Mouse (Mus musculus) telencephalon, adult 2 months (tissue): ENCODE results near the gene Lbhd2.

Source experiments
- DNase-seq: peaks from one replicate; pipeline ENCODE4 v3.0.0-alpha.2; 2011; ENCODE audit warnings: low read depth, low spot score

Gene Lbhd2

GRCm38 (mm10) chr12:111404880-111405279, 1.7 kb upstream of the Lbhd2 start:
- no peak for DNase-seq

DNA sequence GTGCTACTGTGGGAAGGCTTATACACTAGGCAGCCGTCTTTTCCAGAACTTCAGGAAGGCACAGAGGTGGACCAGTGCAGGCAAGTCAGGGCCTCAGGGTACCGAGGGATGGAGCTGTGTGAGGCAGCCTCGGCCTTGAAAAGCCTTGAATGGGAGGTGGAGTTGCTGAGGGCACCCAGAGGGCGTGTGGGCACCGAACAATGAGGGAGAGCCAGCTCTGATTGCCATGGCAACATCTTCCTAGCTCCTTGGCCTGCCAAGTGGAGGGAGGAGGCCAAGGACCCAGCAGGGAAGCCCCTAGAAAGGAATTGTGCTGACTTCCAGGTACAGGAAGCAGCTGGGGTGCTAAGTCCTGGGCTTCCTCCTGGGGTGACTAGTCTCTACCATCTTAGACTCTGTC, 3.0 kb downstream of the Lbhd2 start:
- no peak for DNase-seq

DNA sequence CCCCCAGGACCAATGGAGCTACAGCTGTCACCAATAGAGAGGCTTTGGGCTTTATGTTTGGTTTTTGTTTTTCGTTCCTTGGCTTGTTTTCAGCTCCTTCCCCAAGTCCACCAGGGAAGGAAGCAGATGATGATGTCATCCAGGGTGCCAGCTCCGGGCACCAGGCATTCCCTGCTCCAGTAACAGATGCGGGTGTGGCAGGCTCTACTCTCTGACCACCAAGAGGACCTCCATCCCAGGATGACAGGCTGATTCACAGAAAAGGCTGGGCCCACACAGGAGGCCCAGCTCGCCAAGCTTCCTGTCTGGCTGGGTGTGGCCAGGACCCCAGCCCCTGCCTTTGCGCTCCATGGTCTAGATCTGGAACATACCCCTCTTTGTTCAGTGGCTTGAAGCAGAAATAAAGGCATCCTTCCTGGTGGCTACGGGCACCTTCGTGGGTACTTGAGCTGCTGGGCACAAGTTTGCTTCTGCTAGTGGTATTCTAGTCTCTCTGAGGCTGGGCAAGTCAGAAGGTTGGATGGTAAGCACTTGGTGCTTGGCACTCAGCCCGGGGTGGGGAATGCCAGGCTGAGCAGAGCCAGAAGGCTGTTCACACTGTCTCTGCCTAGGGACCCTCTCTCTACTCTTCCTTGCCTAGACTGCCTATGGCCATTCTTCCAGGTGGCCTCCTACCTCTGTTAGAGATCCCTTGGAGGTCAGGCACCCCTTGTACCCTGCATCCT, 5.2 kb downstream of the Lbhd2 start:
- DNase-seq, result no peak

GRCm38 (mm10) chr12:111412581-111413284, 6.1 kb downstream of the Lbhd2 start:
- DNase-seq, result no peak

GRCm38 (mm10) chr12:111413300-111413699, 6.7 kb downstream of the Lbhd2 start:
- DNase-seq, result peak; percentile 64

- DNase-seq, result no peak
Measured at GRCm38 (mm10) chr12:111416921-111417779, 10.5 kb downstream of the Lbhd2 start, which contains the start of gene Exoc3l4. TSS of gene Exoc3l4 (plus strand) at chr12:111417017.

- no peak for DNase-seq
Measured at GRCm38 (mm10) chr12:111419918-111420317, 13.3 kb downstream of the Lbhd2 start.

DNA sequence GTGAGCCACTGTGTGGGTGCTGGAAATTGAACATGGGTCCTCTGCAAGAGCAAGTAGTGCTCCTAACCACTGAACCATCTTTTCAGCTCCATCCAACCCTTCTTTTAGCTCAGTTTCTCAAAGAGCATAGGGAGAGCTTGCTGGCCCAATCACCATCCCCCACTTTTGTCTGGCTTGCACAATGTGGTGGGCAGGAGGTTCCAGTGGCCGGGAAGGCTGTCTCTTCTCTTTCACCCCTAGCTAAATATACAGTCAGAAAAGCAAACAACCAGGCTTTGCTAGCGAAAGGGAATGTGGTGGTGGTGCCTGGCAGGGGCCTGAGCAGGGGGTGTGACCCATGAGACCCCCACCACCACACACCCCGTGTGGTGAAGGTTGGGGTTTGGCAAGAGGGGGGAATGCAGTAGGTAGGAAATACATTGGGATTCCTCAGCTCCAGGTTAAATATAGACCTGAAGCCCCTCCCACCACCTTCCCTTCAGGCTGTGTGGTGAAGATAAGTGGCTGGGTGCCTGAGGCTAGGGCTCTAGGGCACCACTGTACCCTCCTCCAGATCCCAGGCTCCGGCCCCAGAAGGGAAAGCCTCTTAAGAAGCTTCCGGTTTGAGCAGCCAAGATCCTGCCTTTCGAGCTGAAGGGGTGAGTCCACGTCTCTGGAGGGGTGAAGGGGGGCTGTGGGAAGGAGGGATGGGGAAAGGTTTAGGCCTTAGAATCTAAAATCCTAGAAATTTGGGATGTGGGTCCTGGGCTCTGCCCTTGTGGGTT, 14.5 kb downstream of the Lbhd2 start:
- no peak for DNase-seq

- DNase-seq, result no peak
Measured at GRCm38 (mm10) chr12:111422852-111423251, 16.2 kb downstream of the Lbhd2 start.

GRCm38 (mm10) chr12:111423570-111424129, 17.0 kb downstream of the Lbhd2 start:
- DNase-seq, result no peak

DNA sequence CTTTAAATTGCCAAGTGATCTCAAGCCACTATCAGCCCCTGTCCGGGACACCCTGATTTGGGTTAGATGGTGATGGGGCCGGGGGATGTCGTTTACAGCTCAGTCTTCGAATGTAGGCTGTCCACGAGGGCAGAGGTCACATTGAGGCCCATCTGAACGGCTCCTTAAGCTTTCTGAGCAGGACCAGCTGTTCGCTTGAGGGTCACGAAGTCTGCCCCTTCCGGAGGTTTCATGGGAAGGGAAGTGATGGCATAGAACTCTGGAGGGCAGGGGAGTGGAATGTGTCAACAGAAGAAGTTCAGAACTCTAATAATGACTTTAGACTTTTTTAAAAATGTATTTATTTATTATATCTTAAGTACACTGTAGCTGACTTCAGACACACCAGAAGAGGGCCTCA, 17.9 kb downstream of the Lbhd2 start:
- DNase-seq, result no peak

DNA sequence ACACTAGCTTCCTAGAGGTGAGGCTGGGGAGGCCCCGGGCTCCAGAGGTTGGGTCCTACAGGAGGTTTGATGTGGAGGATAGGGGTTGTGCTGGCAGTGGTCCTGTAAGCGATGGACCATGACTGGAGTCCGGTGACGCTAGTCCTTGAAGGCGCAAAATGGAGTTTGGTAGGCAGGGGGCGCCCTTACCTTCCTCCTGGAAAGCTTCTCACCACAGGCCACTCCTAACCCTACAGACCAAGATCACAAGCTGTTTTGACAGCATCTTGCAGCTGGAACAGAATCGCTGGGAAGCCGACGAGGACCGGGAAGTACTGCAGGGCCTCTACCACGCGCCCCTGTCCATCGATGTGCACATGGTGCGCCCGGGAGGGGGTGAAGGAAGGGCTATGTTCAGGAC, 18.6 kb downstream of the Lbhd2 start:
- no peak for DNase-seq

- no peak for DNase-seq
Measured at GRCm38 (mm10) chr12:111425789-111426460, 19.3 kb downstream of the Lbhd2 start.

DNA sequence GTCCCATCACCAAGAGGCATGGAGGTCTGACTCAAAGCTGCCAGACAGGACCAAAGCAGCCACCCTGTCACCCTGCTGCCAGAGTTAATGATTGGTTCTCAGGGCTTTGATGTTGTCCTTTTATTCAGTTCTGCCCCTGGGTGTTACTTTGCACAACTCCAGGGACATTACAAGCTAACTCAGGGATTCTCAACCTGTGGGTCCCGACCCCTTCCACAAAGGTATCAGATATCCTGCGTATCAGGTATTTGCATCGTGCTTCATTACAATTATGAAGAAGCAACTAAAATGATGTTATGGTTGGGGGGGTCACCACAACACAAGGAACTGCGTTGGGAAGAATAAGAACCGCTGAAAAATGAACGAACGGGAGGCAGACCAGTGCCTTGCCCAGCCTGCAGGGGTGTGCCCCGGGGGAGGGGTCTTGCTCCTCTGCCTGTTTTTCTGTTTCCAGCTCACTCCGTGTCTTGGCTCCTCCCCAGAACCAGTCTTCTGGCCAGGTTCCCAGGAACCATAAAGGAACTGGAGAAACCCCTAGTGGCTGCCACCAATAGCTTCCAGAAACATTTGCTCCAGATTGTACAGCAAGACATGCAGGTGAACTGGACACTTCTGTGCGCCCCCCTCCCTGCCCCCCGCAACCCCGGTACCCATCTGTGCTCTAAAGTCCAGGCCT, 21.0 kb downstream of the Lbhd2 start:
- DNase-seq, result no peak

GRCm38 (mm10) chr12:111428364-111428763, 21.8 kb downstream of the Lbhd2 start:
- DNase-seq, result no peak

GRCm38 (mm10) chr12:111428961-111429911, 22.6 kb downstream of the Lbhd2 start:
- no peak for DNase-seq

- DNase-seq, result no peak
Measured at GRCm38 (mm10) chr12:111430049-111430867, 23.6 kb downstream of the Lbhd2 start.
